16 mouse cellular contexts compared by ENCODE assay signal in genomic region chr10:91126618-91127355, GRCm38 (mm10). TPM values are rescaled to one million over a fixed set of nuclear protein-coding genes. Genes with fewer than 3 reads are reported as not detected.
DNase-seq lines count a peak whose midpoint lies in the region; ATAC-seq and TF ChIP-seq lines count a peak whose summit lies in the region.
"Had no signal": no experiment of that assay in that cellular context is flagged by ENCODE, and none has a peak within 500 bp of the region (broad histone marks: within the 10 kb centered on the region; RNA-seq: fewer than 3 reads in every experiment).

No protein-coding gene starts in this region.

- no peaks in the 10 kb centered on the region for H3K9me3 ChIP-seq in kidney, embryonic 15.5 days (replicated peaks)
- H3K9me3 ChIP-seq in heart, embryonic 10.5 days, result no peaks in the 10 kb centered on the region
- no peaks in the 10 kb centered on the region for H3K9me3 ChIP-seq in heart, postnatal 0 days (replicated peaks; ENCODE audit: control insufficient read depth, low read length)
- H3K9me3 ChIP-seq: hindbrain, embryonic 13.5 days; megakaryocyte, embryonic 14.5 days had no signal

- 61% methylated on average over 10 of the region's 10 CpGs for WGBS in kidney, embryonic 15.5 days
- 39% methylated on average over 10 of the region's 10 CpGs for WGBS in heart, embryonic 10.5 days
- 31% methylated on average over 10 of the region's 10 CpGs for WGBS in heart, postnatal 0 days
- WGBS in thymus, adult 2 months, result 92% methylated on average over 10 of the region's 10 CpGs

- peaks cover 17% of the 10 kb centered on the region; the same call in 1 of the 2 replicates for H3K4me1 ChIP-seq in kidney, embryonic 15.5 days
- peaks cover 16% of the 10 kb centered on the region for H3K4me1 ChIP-seq in heart, embryonic 10.5 days
- H3K4me1 ChIP-seq in heart, postnatal 0 days (ENCODE audit: control insufficient read depth, insufficient read depth), result peaks cover 9% of the 10 kb centered on the region; the same call in 1 of the 2 replicates
- H3K4me1 ChIP-seq in thymus, adult 2 months (replicated peaks; ENCODE audit: control insufficient read depth, insufficient read depth, low read length), result peaks cover 2% of the 10 kb centered on the region; the same call in 1 of the 2 replicates

- H3K4me3 ChIP-seq in kidney, embryonic 15.5 days (replicated peaks), result no peak overlapping the region
- no peak overlapping the region for H3K4me3 ChIP-seq in heart, embryonic 10.5 days
- H3K4me3 ChIP-seq in heart, postnatal 0 days (ENCODE audit: low read depth, low read length), result no peak overlapping the region
- H3K4me3 ChIP-seq in thymus, adult 2 months (ENCODE audit: control insufficient read depth, insufficient read depth, low read length), result no peak overlapping the region
- H3K4me3 ChIP-seq: erythroblast, embryonic 14.5 days; hindbrain, embryonic 13.5 days; megakaryocyte, embryonic 14.5 days had no signal

- TF ChIP-seq POLR2A in thymus, adult 2 months (IDR thresholded peaks at IDR 0.05; ENCODE audit: control insufficient read depth, extremely low read depth, insufficient read depth, low read length, poor library complexity), result no peak

- H3K27ac ChIP-seq in kidney, embryonic 15.5 days, result no peak overlapping the region; the same call in 1 of the 2 replicates
- H3K27ac ChIP-seq in heart, embryonic 10.5 days, result peak overlapping the region; percentile 81
- H3K27ac ChIP-seq in heart, postnatal 0 days (ENCODE audit: low read depth), result peak overlapping the region; percentile 82
- H3K27ac ChIP-seq in thymus, adult 2 months (ENCODE audit: control insufficient read depth, insufficient read depth, low read length), result no peak overlapping the region
- H3K27ac ChIP-seq: hindbrain, embryonic 13.5 days had no signal

- TF ChIP-seq EP300 in heart, postnatal 0 days (IDR thresholded peaks at IDR 0.05; ENCODE audit: low read depth), result no peak

- no peak for TF ChIP-seq CTCF in heart, postnatal 0 days (IDR thresholded peaks at IDR 0.05; ENCODE audit: low read depth)
- TF ChIP-seq CTCF in thymus, adult 2 months (IDR thresholded peaks at IDR 0.05; ENCODE audit: borderline replicate concordance, control insufficient read depth, extremely low read depth, insufficient read depth, low read length, poor library complexity), result no peak

- peak; percentile 57 for DNase-seq in kidney, adult 11 months
- no peak for DNase-seq in heart, embryonic 10.5 days (ENCODE audit: low spot score)
- DNase-seq in heart, postnatal 0 days (ENCODE audit: low spot score), result peak; percentile 49
- DNase-seq in kidney, postnatal 36 days, result peak; percentile 53 to 62
- DNase-seq in thymus, adult 2 months, result no peak
- DNase-seq in c-Kit-positive CD71-positive TER-119-positive erythroid progenitor cells, embryonic 14.5 days (ENCODE audit: low spot score), result no peak
- DNase-seq: cerebellum, postnatal 10 days; gastrocnemius, postnatal 36 days; right cerebral cortex, adult 18-20 months; thymus, postnatal 4 days had no signal

- peaks cover 4% of the 10 kb centered on the region for H3K36me3 ChIP-seq in kidney, embryonic 15.5 days
- peaks cover 4% of the 10 kb centered on the region for H3K36me3 ChIP-seq in heart, embryonic 10.5 days
- H3K36me3 ChIP-seq in heart, postnatal 0 days (replicated peaks; ENCODE audit: control insufficient read depth, insufficient read depth, low read length), result peaks cover 5% of the 10 kb centered on the region; the same call in 1 of the 2 replicates
- peaks cover 3% of the 10 kb centered on the region; the same call in 1 of the 2 replicates for H3K36me3 ChIP-seq in thymus, adult 2 months (ENCODE audit: control insufficient read depth, insufficient read depth, low read length)

- no peak for ATAC-seq in kidney, embryonic 15.5 days (replicated peaks; ENCODE audit: low FRiP score)
- ATAC-seq in heart, postnatal 0 days (ENCODE audit: insufficient read depth, low read depth), result no peak
- ATAC-seq: CD4-positive, CD25-positive, alpha-beta regulatory T cell, adult 4 months; lung, postnatal 0 days had no signal

- no peak overlapping the region for H3K4me2 ChIP-seq in kidney, embryonic 15.5 days
- H3K4me2 ChIP-seq in heart, postnatal 0 days (ENCODE audit: low read depth, low read length), result no peak overlapping the region
- H3K4me2 ChIP-seq: hindbrain, embryonic 13.5 days had no signal

- H3K9ac ChIP-seq in kidney, embryonic 15.5 days, result no peak overlapping the region
- H3K9ac ChIP-seq in heart, postnatal 0 days (replicated peaks; ENCODE audit: low read depth, low read length), result no peak overlapping the region
- H3K9ac ChIP-seq: hindbrain, embryonic 13.5 days had no signal

- H3K27me3 ChIP-seq in kidney, embryonic 15.5 days, result no peaks in the 10 kb centered on the region
- H3K27me3 ChIP-seq in heart, embryonic 10.5 days (ENCODE audit: insufficient read depth, poor library complexity, severe bottlenecking), result no peaks in the 10 kb centered on the region
- no peaks in the 10 kb centered on the region for H3K27me3 ChIP-seq in heart, postnatal 0 days (ENCODE audit: control insufficient read depth, insufficient read depth, low read length)
- no peaks in the 10 kb centered on the region for H3K27me3 ChIP-seq in thymus, adult 2 months (ENCODE audit: control insufficient read depth, insufficient read depth, low read length)
- H3K27me3 ChIP-seq: hindbrain, embryonic 13.5 days; megakaryocyte, embryonic 14.5 days had no signal

RNA-seq across cellular contexts. Expression of gene Slc25a3, which starts 2.9 kb away (rescaled TPM):
- polyA plus RNA-seq in kidney, embryonic 15.5 days (2015; fragmentation: Nextera tagmentation; extraction: Ambion mirVana), result 557 and 573 TPM in 2 replicates
- 602 and 803 TPM in 2 replicates for polyA plus RNA-seq in heart, embryonic 10.5 days (2016; fragmentation: Nextera tagmentation; extraction: Ambion mirVana)
- 1,527 and 1,847 TPM in 2 replicates for total RNA-seq in heart, postnatal 0 days (2014; rRNA removed; ENCODE audit: low replicate concordance)
- polyA plus RNA-seq in heart, postnatal 0 days (2015; fragmentation: Nextera tagmentation; extraction: Ambion mirVana), result 2,043 and 2,050 TPM in 2 replicates
- polyA plus RNA-seq in thymus, adult 2 months (2012; rRNA removed), result 257 and 307 TPM in 2 replicates

RNA-seq across cellular contexts. Expression of gene Ikbip, which starts 44.0 kb away (rescaled TPM):
- polyA plus RNA-seq in kidney, embryonic 15.5 days (2015; fragmentation: Nextera tagmentation; extraction: Ambion mirVana), result 43.0 and 46.6 TPM in 2 replicates
- 39.1 and 39.2 TPM in 2 replicates for polyA plus RNA-seq in heart, embryonic 10.5 days (2016; fragmentation: Nextera tagmentation; extraction: Ambion mirVana)
- total RNA-seq in heart, postnatal 0 days (2014; rRNA removed; ENCODE audit: low replicate concordance), result 21.1 and 28.6 TPM in 2 replicates
- polyA plus RNA-seq in heart, postnatal 0 days (2015; fragmentation: Nextera tagmentation; extraction: Ambion mirVana), result 31.0 and 31.9 TPM in 2 replicates
- polyA plus RNA-seq in thymus, adult 2 months (2012; rRNA removed), result 0.93 and 0.94 TPM in 2 replicates
- polyA plus RNA-seq: erythroblast, embryonic 14.5 days had no signal

RNA-seq across cellular contexts. Expression of gene Apaf1, which starts 44.2 kb away (rescaled TPM):
- polyA plus RNA-seq in kidney, embryonic 15.5 days (2015; fragmentation: Nextera tagmentation; extraction: Ambion mirVana), result 17.3 and 19.7 TPM in 2 replicates
- 17.7 and 17.8 TPM in 2 replicates for polyA plus RNA-seq in heart, embryonic 10.5 days (2016; fragmentation: Nextera tagmentation; extraction: Ambion mirVana)
- 21.8 and 31.7 TPM in 2 replicates for total RNA-seq in heart, postnatal 0 days (2014; rRNA removed; ENCODE audit: low replicate concordance)
- 5.1 and 6.2 TPM in 2 replicates for polyA plus RNA-seq in heart, postnatal 0 days (2015; fragmentation: Nextera tagmentation; extraction: Ambion mirVana)
- 18.1 and 20.9 TPM in 2 replicates for polyA plus RNA-seq in thymus, adult 2 months (2012; rRNA removed)

RNA-seq across cellular contexts. Expression of gene Tmpo, which starts 54.3 kb away (rescaled TPM):
- 228 and 250 TPM in 2 replicates for polyA plus RNA-seq in kidney, embryonic 15.5 days (2015; fragmentation: Nextera tagmentation; extraction: Ambion mirVana)
- 142 and 192 TPM in 2 replicates for polyA plus RNA-seq in heart, embryonic 10.5 days (2016; fragmentation: Nextera tagmentation; extraction: Ambion mirVana)
- total RNA-seq in heart, postnatal 0 days (2014; rRNA removed; ENCODE audit: low replicate concordance), result 114 and 219 TPM in 2 replicates
- polyA plus RNA-seq in heart, postnatal 0 days (2015; fragmentation: Nextera tagmentation; extraction: Ambion mirVana), result 61.6 and 62.8 TPM in 2 replicates
- polyA plus RNA-seq in thymus, adult 2 months (2012; rRNA removed), result 146 and 233 TPM in 2 replicates

Comparison
In these comparisons a context has a peak if more than half of its experiments do, and no peak if none do; other contexts are left out.
1. DNase-seq: peak in kidney, adult 11 months (single experiment), heart, postnatal 0 days (single experiment) and kidney, postnatal 36 days (2 of 2); none in heart, embryonic 10.5 days (single experiment), thymus, adult 2 months (single experiment) and c-Kit-positive CD71-positive TER-119-positive erythroid progenitor cells, embryonic 14.5 days (single experiment).
2. H3K27ac ChIP-seq: peak in heart, embryonic 10.5 days (single experiment) and heart, postnatal 0 days (single experiment); none in kidney, embryonic 15.5 days (single experiment) and thymus, adult 2 months (single experiment).
3. RNA of gene Ikbip, which starts 44.0 kb away (polyA plus RNA-seq): 43.0 to 46.6 TPM in kidney, embryonic 15.5 days, 39.1 to 39.2 TPM in heart, embryonic 10.5 days and 31.0 to 31.9 TPM in heart, postnatal 0 days; 0.93 to 0.94 TPM in thymus, adult 2 months; every median in the first group is over 10 times any median in the second.